Mouse (Mus musculus): ENCODE data around the gene Grk2. TPM values are rescaled to one million over a fixed set of nuclear protein-coding genes. Genes with fewer than 3 reads are reported as not detected.

Gene Grk2
- polyA plus RNA-seq, 1 experiment from 2014 or later: 13.9 TPM

GRCm38 (mm10) chr19:4298322-4299121 lies 7.5 kb downstream of the Grk2 start:
- H3K4me1 ChIP-seq (ENCODE audit: insufficient read depth, low read depth, low read length): peaks cover 38% of the 10 kb centered on the region
- no peaks in the 10 kb centered on the region for H3K36me3 ChIP-seq (ENCODE audit: insufficient read depth, low read length)
- no peak overlapping the region for H3K4me3 ChIP-seq (ENCODE audit: low read depth, low read length)
- TF ChIP-seq CTCF (IDR thresholded peaks at IDR 0.05): no peak
- TF ChIP-seq EP300 (IDR thresholded peaks at IDR 0.05): no peak
- H3K9me3 ChIP-seq (ENCODE audit: low read length): no peaks in the 10 kb centered on the region
- H3K9ac ChIP-seq (replicated peaks; ENCODE audit: low read depth): no peak overlapping the region
- no peak for ATAC-seq
- WGBS: 82% methylated on average over 17 of the region's 17 CpGs
- no peak overlapping the region for H3K4me2 ChIP-seq (replicated peaks; ENCODE audit: low read depth, low read length)
- no peaks in the 10 kb centered on the region for H3K27me3 ChIP-seq (replicated peaks; ENCODE audit: insufficient read depth, low read length)
- no peak for DNase-seq (ENCODE audit: low spot score)
- H3K27ac ChIP-seq (ENCODE audit: low read length): no peak overlapping the region

GRCm38 (mm10) chr19:4297851-4298250 lies 8.2 kb downstream of the Grk2 start:
- Histone ChIP-seq H3K27ac (ENCODE audit: low read length) (no peak overlapping the region), H3K4me3 (ENCODE audit: low read depth, low read length) (no peak overlapping the region), H3K27me3 (replicated peaks; ENCODE audit: insufficient read depth, low read length) (no peaks in the 10 kb centered on the region), H3K4me2 (replicated peaks; ENCODE audit: low read depth, low read length) (no peak overlapping the region), H3K4me1 (ENCODE audit: insufficient read depth, low read depth, low read length) (peaks cover 32% of the 10 kb centered on the region), H3K9me3 (ENCODE audit: low read length) (no peaks in the 10 kb centered on the region), H3K9ac (replicated peaks; ENCODE audit: low read depth) (no peak overlapping the region), H3K36me3 (ENCODE audit: insufficient read depth, low read length) (no peaks in the 10 kb centered on the region)
- ATAC-seq (no peak), DNase-seq (ENCODE audit: low spot score) (peak; percentile 44)
- 73% methylated on average over 5 of the region's 5 CpGs for WGBS
- TF ChIP-seq CTCF (IDR thresholded peaks at IDR 0.05): peak; percentile 27; the same call in 1 of the 2 replicates
- no peak for TF ChIP-seq EP300 (IDR thresholded peaks at IDR 0.05)

GRCm38 (mm10) chr19:4296611-4297010 lies 9.4 kb downstream of the Grk2 start:
- no peak for ATAC-seq
- Histone ChIP-seq H3K4me2 (replicated peaks; ENCODE audit: low read depth, low read length) (no peak overlapping the region), H3K27me3 (replicated peaks; ENCODE audit: insufficient read depth, low read length) (no peaks in the 10 kb centered on the region), H3K9ac (replicated peaks; ENCODE audit: low read depth) (no peak overlapping the region), H3K27ac (ENCODE audit: low read length) (peak overlapping the region; percentile 38; the same call in 1 of the 2 replicates), H3K4me1 (ENCODE audit: insufficient read depth, low read depth, low read length) (peaks cover 22% of the 10 kb centered on the region), H3K9me3 (ENCODE audit: low read length) (no peaks in the 10 kb centered on the region), H3K4me3 (ENCODE audit: low read depth, low read length) (no peak overlapping the region), H3K36me3 (ENCODE audit: insufficient read depth, low read length) (peaks cover 12% of the 10 kb centered on the region)
- WGBS: 67% methylated on average over 2 of the region's 2 CpGs
- TF ChIP-seq EP300 (IDR thresholded peaks at IDR 0.05) (no peak), CTCF (IDR thresholded peaks at IDR 0.05) (no peak)
- no peak for DNase-seq (ENCODE audit: low spot score)

GRCm38 (mm10) chr19:4295391-4295790 lies 10.6 kb downstream of the Grk2 start:
- H3K27me3 ChIP-seq (replicated peaks; ENCODE audit: insufficient read depth, low read length): no peaks in the 10 kb centered on the region
- no peak for ATAC-seq
- H3K36me3 ChIP-seq (ENCODE audit: insufficient read depth, low read length): peaks cover 23% of the 10 kb centered on the region
- TF ChIP-seq EP300 (IDR thresholded peaks at IDR 0.05): no peak
- no peak for TF ChIP-seq CTCF (IDR thresholded peaks at IDR 0.05)
- no peak overlapping the region for H3K9ac ChIP-seq (replicated peaks; ENCODE audit: low read depth)
- DNase-seq (ENCODE audit: low spot score): no peak
- no peaks in the 10 kb centered on the region for H3K9me3 ChIP-seq (ENCODE audit: low read length)
- peaks cover 11% of the 10 kb centered on the region for H3K4me1 ChIP-seq (ENCODE audit: insufficient read depth, low read depth, low read length)
- H3K27ac ChIP-seq (ENCODE audit: low read length): peak overlapping the region; percentile 63; the same call in 1 of the 2 replicates
- H3K4me2 ChIP-seq (replicated peaks; ENCODE audit: low read depth, low read length): no peak overlapping the region
- H3K4me3 ChIP-seq (ENCODE audit: low read depth, low read length): no peak overlapping the region
- 67% methylated on average over 4 of the region's 4 CpGs for WGBS

- H3K4me1 ChIP-seq (ENCODE audit: insufficient read depth, low read depth, low read length): peaks cover 4% of the 10 kb centered on the region
- H3K27ac ChIP-seq (ENCODE audit: low read length): peak overlapping the region; percentile 63
- no peak overlapping the region for H3K4me3 ChIP-seq (ENCODE audit: low read depth, low read length)
- ATAC-seq: peak; percentile 82
- WGBS: 57% methylated on average over 14 of the region's 14 CpGs
- no peaks in the 10 kb centered on the region for H3K27me3 ChIP-seq (replicated peaks; ENCODE audit: insufficient read depth, low read length)
- DNase-seq (ENCODE audit: low spot score): peak; percentile 80
- TF ChIP-seq CTCF (IDR thresholded peaks at IDR 0.05) (no peak), EP300 (IDR thresholded peaks at IDR 0.05) (peak; percentile 53; the same call in 1 of the 2 replicates)
- H3K9me3 ChIP-seq (ENCODE audit: low read length): no peaks in the 10 kb centered on the region
- H3K4me2 ChIP-seq (replicated peaks; ENCODE audit: low read depth, low read length): no peak overlapping the region; the same call in 1 of the 2 replicates
- H3K36me3 ChIP-seq (ENCODE audit: insufficient read depth, low read length): peaks cover 31% of the 10 kb centered on the region
- H3K9ac ChIP-seq (replicated peaks; ENCODE audit: low read depth): no peak overlapping the region
These were observed 11.5 kb downstream of the Grk2 start for GRCm38 (mm10) chr19:4294381-4295097.

GRCm38 (mm10) chr19:4291161-4291560 lies 14.9 kb downstream of the Grk2 start:
- Histone ChIP-seq H3K4me1 (ENCODE audit: insufficient read depth, low read depth, low read length) (no peaks in the 10 kb centered on the region; the same call in 1 of the 2 replicates), H3K4me3 (ENCODE audit: low read depth, low read length) (no peak overlapping the region), H3K27ac (ENCODE audit: low read length) (no peak overlapping the region), H3K36me3 (ENCODE audit: insufficient read depth, low read length) (peaks cover 58% of the 10 kb centered on the region), H3K9ac (replicated peaks; ENCODE audit: low read depth) (no peak overlapping the region), H3K9me3 (ENCODE audit: low read length) (no peaks in the 10 kb centered on the region), H3K4me2 (replicated peaks; ENCODE audit: low read depth, low read length) (no peak overlapping the region), H3K27me3 (replicated peaks; ENCODE audit: insufficient read depth, low read length) (no peaks in the 10 kb centered on the region)
- TF ChIP-seq CTCF (IDR thresholded peaks at IDR 0.05): no peak
- TF ChIP-seq EP300 (IDR thresholded peaks at IDR 0.05): no peak
- DNase-seq (ENCODE audit: low spot score) (no peak), ATAC-seq (no peak)
- 93% methylated on average over 11 of the region's 11 CpGs for WGBS
